Comparison of ENCODE assay signal across 21 mouse cellular contexts in genomic region chr12:92915203-92915602, GRCm38 (mm10).
DNase-seq lines count a peak whose midpoint lies in the region; ATAC-seq and TF ChIP-seq lines count a peak whose summit lies in the region.
"Had no signal": no experiment of that assay in that cellular context is flagged by ENCODE, and none has a peak within 500 bp of the region (broad histone marks: within the 10 kb centered on the region; RNA-seq: fewer than 3 reads in every experiment).

No protein-coding gene starts in this region.

- H3K79me2 ChIP-seq in CH12.LX (replicated peaks; ENCODE audit: control insufficient read depth, extremely low read depth, insufficient read depth, poor library complexity, severe bottlenecking), result no peaks in the 10 kb centered on the region

- dilution Hi-C loops in CH12.LX (cut with MboI; ENCODE audit: extremely low pct_ligation_motif_present, extremely low pct_unique_long_range_greater_than_20kb, low sequenced_read_pairs), result no loop called here

- TF ChIP-seq RAD21 in CH12.LX (IDR thresholded peaks at IDR 0.05; ENCODE audit: low read depth, low read length), result peak; percentile 21

- H3K36me3 ChIP-seq in liver, postnatal 0 days (replicated peaks; ENCODE audit: insufficient read depth, low read length), result no peaks in the 10 kb centered on the region
- no peaks in the 10 kb centered on the region for H3K36me3 ChIP-seq in liver, embryonic 11.5 days (ENCODE audit: control insufficient read depth, insufficient read depth, low read length)
- no peaks in the 10 kb centered on the region for H3K36me3 ChIP-seq in CH12.LX (replicated peaks in 1 of 2; ENCODE audit: control insufficient read depth in 1 of 2, insufficient read depth in 1 of 2, low read length in 1 of 2)
- H3K36me3 ChIP-seq: embryonic facial prominence, embryonic 10.5 days; embryonic facial prominence, embryonic 12.5 days; forebrain, embryonic 15.5 days had no signal

- H3K9me3 ChIP-seq in liver, postnatal 0 days (ENCODE audit: low read length), result no peaks in the 10 kb centered on the region
- no peaks in the 10 kb centered on the region for H3K9me3 ChIP-seq in liver, embryonic 11.5 days (ENCODE audit: control insufficient read depth, low read length)
- no peaks in the 10 kb centered on the region for H3K9me3 ChIP-seq in CH12.LX (replicated peaks; ENCODE audit: low read length)
- H3K9me3 ChIP-seq: embryonic facial prominence, embryonic 10.5 days; embryonic facial prominence, embryonic 12.5 days; forebrain, embryonic 13.5 days; forebrain, embryonic 15.5 days had no signal

- H3K9ac ChIP-seq in liver, postnatal 0 days (replicated peaks), result no peak overlapping the region
- no peak overlapping the region for H3K9ac ChIP-seq in liver, embryonic 11.5 days (ENCODE audit: low read depth, low read length)
- no peak overlapping the region for H3K9ac ChIP-seq in CH12.LX (ENCODE audit: insufficient read depth, low read depth)
- H3K9ac ChIP-seq: embryonic facial prominence, embryonic 12.5 days; forebrain, embryonic 13.5 days; forebrain, embryonic 15.5 days; forebrain, postnatal 0 days had no signal

- H3K27me3 ChIP-seq in liver, postnatal 0 days (ENCODE audit: insufficient read depth, low read length), result no peaks in the 10 kb centered on the region
- no peaks in the 10 kb centered on the region for H3K27me3 ChIP-seq in liver, embryonic 11.5 days (replicated peaks; ENCODE audit: control insufficient read depth, insufficient read depth, low read length)
- no peaks in the 10 kb centered on the region for H3K27me3 ChIP-seq in CH12.LX (replicated peaks)
- H3K27me3 ChIP-seq: embryonic facial prominence, embryonic 12.5 days; forebrain, embryonic 13.5 days; forebrain, embryonic 15.5 days; Patski had no signal

- TF ChIP-seq EP300 in liver, postnatal 0 days (IDR thresholded peaks at IDR 0.05; ENCODE audit: low read depth), result no peak
- TF ChIP-seq EP300 in CH12.LX (IDR thresholded peaks at IDR 0.05; ENCODE audit: low read length), result no peak

- TF ChIP-seq POLR2A in CH12.LX (IDR thresholded peaks at IDR 0.05; ENCODE audit: low read depth, low read length), result no peak

- H3K27ac ChIP-seq in liver, postnatal 0 days (ENCODE audit: low read depth), result no peak overlapping the region
- H3K27ac ChIP-seq in liver, embryonic 11.5 days (ENCODE audit: low read depth, low read length), result no peak overlapping the region
- no peak overlapping the region for H3K27ac ChIP-seq in CH12.LX (ENCODE audit: insufficient read depth, low read depth)
- H3K27ac ChIP-seq: embryonic facial prominence, embryonic 10.5 days; embryonic facial prominence, embryonic 12.5 days; forebrain, embryonic 13.5 days; forebrain, embryonic 15.5 days had no signal

- H3K4me1 ChIP-seq in liver, postnatal 0 days (ENCODE audit: insufficient read depth), result no peaks in the 10 kb centered on the region
- no peaks in the 10 kb centered on the region for H3K4me1 ChIP-seq in liver, embryonic 11.5 days (replicated peaks; ENCODE audit: control insufficient read depth, insufficient read depth, low read length)
- H3K4me1 ChIP-seq in CH12.LX (ENCODE audit: control insufficient read depth in 1 of 2, insufficient read depth in 2 of 2), result no peaks in the 10 kb centered on the region
- H3K4me1 ChIP-seq: embryonic facial prominence, embryonic 10.5 days; embryonic facial prominence, embryonic 12.5 days; forebrain, embryonic 13.5 days; forebrain, embryonic 15.5 days had no signal

- in situ Hi-C loops in CH12.LX (cut with MboI; ENCODE audit: low pct_ligation_motif_present, low pct_unique_long_range_greater_than_20kb, low sequenced_read_pairs), result no loop called here

- no peak for DNase-seq in liver, postnatal 0 days
- DNase-seq in liver, embryonic 11.5 days (ENCODE audit: low spot score), result no peak
- DNase-seq in CH12.LX (ENCODE audit: extremely low read depth) (no peak), MN1 (ENCODE audit: low spot score) (no peak)
- peak; percentile 6 for DNase-seq in naive thymus-derived CD4-positive, alpha-beta T cell, adult 2 months (ENCODE audit: low read depth)
- DNase-seq in adrenal gland, postnatal 14 days, result no peak
- DNase-seq: adrenal gland, adult 2 months; adrenal gland, postnatal 10 days; adrenal gland, postnatal 36 days; B cell, adult 2 months; cerebellum, adult 11-12 months; cerebellum, adult 2 months; cerebellum, adult 9-10 months; cerebellum, postnatal 10 days; cerebellum, postnatal 25 days; forebrain, postnatal 0 days had no signal

- ATAC-seq in liver, postnatal 0 days, result no peak
- ATAC-seq in liver, embryonic 11.5 days (replicated peaks; ENCODE audit: low FRiP score), result no peak
- ATAC-seq: forebrain, embryonic 13.5 days; forebrain, embryonic 15.5 days; forebrain, postnatal 0 days; Patski had no signal

- WGBS in liver, postnatal 0 days (ENCODE audit: insufficient replicate concordance), result 71% methylated on average over 1 of the region's 1 CpGs
- 83% methylated on average over 1 of the region's 1 CpGs for WGBS in liver, embryonic 11.5 days

- 0 out of 2 replicates have a peak, but pooled peaks have one; percentile 1 for TF ChIP-seq CTCF in liver, postnatal 0 days (IDR thresholded peaks at IDR 0.05; ENCODE audit: low read depth)
- TF ChIP-seq CTCF in CH12.LX (conservative IDR thresholded peaks at IDR 0.05 in 1 of 2, IDR thresholded peaks at IDR 0.05 in 1 of 2; ENCODE audit: low read depth in 2 of 2, low read length in 2 of 2), result peak in 1 of 2 experiments; percentile 54; a peak in 2 of 4 replicates

- no peak overlapping the region for H3K4me3 ChIP-seq in liver, postnatal 0 days (ENCODE audit: low read depth, low read length)
- no peak overlapping the region for H3K4me3 ChIP-seq in liver, embryonic 11.5 days (ENCODE audit: low read depth, low read length)
- H3K4me3 ChIP-seq in CH12.LX (replicated peaks in 1 of 3; ENCODE audit: low read depth in 2 of 3, low read length in 2 of 3, poor library complexity in 1 of 3), result no peak overlapping the region
- H3K4me3 ChIP-seq: embryonic facial prominence, embryonic 10.5 days; embryonic facial prominence, embryonic 12.5 days; forebrain, embryonic 13.5 days; forebrain, embryonic 15.5 days had no signal

- H3K4me2 ChIP-seq in liver, postnatal 0 days (ENCODE audit: low read depth, low read length), result no peak overlapping the region
- H3K4me2 ChIP-seq in liver, embryonic 11.5 days, result no peak overlapping the region
- H3K4me2 ChIP-seq in CH12.LX (ENCODE audit: insufficient read depth, low read depth, poor library complexity, severe bottlenecking), result no peak overlapping the region
- H3K4me2 ChIP-seq: embryonic facial prominence, embryonic 12.5 days; forebrain, embryonic 13.5 days; forebrain, embryonic 15.5 days had no signal

TF ChIP-seq in CH12.LX, 34 proteins besides CTCF, POLR2A, EP300 and RAD21:
- TF ChIP-seq MYC (IDR thresholded peaks at IDR 0.05; ENCODE audit: low read depth, low read length) (peak; percentile 89), ETS1 (conservative IDR thresholded peaks at IDR 0.05; ENCODE audit: low read depth, low read length) (no peak), SMC3 (IDR thresholded peaks at IDR 0.05; ENCODE audit: low read depth, low read length) (peak; percentile 42), RCOR1 (conservative IDR thresholded peaks at IDR 0.05; ENCODE audit: low read depth, low read length) (no peak)
